Mouse (Mus musculus): ENCODE results near the gene Pi4k2b. TPM values are rescaled to one million over a fixed set of nuclear protein-coding genes. Genes with fewer than 3 reads are reported as not detected.
A peak's percentile ranks its signal among the peaks of the same experiment; 100 is the strongest.
"Not testable (repeated sequence)": the region's sequence is repeated elsewhere in the genome, so short reads cannot be mapped to it uniquely, and the experiment has no call there.

The Pi4k2b gene
- total RNA-seq, 4 experiments from 2014 or later = 1.5 to 2.2 (median 1.6) TPM

GRCm38 (mm10) chr5:52776466-52777354 lies 35.3 kb downstream of the Pi4k2b start:
- DNase-seq (ENCODE audit: low spot score) = not testable (repeated sequence)

DNA sequence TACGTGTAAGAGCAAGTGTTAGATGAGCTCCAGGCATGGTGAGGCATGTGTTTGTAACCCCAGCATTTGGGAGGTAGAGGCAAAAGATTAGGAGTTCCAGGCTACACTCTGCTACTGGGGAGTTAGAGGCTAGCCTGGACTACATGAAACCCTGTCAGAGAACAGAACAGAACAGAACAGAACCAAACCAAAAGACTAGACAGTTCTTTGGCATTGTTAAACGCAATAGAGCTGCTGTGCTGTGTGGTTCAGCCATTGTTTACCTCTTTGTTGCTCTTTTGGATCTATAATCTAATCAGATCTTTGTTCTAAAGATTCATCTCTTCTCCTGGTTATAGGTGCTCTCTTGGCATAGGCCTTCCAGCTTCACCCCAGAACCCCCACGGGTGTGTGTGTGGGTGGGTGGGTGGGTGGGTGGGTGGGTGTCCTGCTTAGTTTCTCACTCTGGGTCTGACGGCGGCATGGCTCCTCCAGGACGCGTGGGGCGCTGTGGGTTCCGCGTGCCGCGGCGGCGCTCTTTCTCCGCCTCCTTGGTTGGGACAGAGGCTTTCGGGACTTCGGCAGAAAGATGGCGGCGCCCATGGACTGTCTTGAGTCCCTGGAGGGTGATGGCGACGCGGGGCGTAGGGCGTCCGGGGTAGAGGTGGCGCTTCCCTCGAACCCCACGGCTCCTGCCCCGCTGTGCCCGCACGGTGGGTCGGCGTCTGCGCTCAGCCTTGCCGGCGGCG lies 41.3 kb downstream of the Pi4k2b start:
- peak; percentile 81 for DNase-seq (ENCODE audit: low spot score)

DNA sequence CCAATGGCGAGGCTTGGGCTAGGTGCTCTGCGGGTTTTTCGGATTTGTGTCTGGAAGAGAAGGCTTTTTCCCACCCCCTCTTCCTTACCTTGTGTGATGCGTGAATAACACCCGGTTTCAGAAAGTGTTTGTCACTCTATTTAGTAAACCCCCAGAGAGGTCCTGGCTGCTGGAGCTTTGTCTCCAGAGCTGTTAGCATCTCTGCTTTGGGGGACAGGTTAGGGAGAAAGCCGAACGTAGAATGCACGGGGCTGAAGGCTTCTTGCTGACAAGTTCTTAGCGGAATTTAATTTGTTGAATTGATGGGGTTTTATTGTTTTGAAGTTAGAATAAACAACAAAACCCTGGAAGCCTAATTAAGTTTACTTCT lies 41.9 kb downstream of the Pi4k2b start:
- DNase-seq (ENCODE audit: low spot score) = no peak

DNA sequence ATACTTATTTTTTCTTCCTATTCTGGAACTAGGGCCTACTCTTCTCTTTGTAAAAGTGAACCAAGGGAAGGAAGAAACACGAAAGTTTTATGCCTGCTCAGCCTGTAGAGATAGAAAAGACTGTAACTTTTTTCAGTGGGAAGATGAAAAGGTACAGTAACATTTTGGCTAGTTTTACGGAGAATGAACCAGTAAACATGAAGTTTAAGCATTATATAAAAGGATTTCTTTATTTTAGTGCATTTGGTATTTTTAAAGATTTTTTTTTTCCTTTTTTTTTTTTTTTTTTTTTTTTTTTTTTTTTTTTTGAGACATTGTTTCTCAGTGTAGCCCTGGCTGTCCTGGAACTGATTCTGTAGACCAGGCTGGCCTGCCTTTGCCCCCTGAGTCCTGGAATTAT lies 42.6 kb downstream of the Pi4k2b start:
- no peak for DNase-seq (ENCODE audit: low spot score)

DNA sequence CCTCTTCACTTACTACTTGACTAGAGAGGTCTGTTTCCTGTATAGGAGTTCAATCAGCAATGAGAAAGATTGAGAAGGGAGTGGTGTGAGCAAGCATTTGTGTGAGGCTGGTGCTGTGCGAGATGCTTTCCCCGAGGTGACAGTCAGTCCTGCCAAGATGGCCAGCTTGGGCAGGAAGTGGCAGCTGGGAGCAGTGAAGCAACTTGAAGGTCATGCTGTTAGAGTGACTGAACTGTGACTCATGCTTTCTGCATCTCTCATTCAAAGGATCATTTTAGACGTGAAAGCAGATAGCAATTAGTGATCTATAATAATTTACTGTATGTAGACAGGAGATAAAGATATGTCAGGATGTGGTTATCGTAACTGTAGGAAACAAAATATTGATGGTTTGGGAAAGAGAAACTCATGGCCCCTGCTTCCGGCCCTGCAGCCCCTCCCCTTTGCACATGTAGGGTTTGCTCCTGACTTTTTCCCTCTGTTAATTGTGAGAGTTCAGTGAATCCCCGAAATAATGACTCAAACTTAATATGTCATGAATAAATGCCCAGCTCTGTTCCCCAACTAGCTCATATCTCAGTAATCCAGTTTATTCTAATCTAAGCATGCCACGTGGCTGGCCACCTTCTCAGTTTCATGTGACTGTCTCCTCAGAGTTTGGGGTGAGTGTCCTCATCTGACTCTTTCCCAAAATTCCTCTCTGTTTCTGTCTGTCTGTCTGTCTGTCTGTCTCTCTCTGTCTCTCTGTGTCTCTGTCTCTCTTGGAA lies 45.4 kb downstream of the Pi4k2b start:
- DNase-seq (ENCODE audit: low spot score) = no peak

DNA sequence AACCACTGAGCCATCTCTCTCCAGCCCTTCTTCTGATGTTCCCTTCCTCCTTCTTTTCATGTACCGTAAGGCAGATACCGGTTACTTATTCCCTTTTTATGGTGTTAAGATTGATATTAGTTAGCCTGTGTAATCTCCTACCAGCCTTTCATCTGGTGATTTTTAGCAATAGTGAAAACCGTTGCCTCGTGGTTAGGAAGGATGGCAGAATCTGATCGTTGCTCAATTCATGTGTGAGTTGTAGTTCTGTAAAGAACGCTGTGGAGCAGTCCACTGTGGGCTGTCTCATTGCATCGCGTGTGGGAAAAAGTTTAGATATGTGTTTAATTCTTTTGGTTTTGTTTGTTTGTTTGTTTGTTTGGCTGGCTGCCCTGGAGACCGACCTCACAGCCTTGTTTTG lies 51.9 kb downstream of the Pi4k2b start:
- no peak for DNase-seq (ENCODE audit: low spot score)

DNA sequence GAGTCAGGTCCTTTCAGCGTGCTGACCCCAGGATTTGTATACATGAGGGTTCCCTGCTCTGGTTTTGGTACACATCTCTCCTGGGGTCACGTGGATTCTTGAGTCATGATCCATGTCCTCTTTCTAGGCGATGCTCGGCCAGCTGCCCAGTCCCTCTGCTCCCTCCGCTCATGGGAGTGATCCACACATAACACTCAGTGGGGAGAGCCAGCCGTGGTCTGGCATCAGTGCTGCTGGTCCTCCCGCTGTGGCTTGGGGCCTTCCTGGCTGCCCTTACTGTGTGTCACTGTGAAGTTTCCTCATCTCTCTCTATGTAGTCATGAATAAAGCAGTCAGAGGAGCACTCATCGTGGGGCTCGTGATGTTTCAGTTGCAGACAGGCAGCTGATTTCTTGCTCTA lies 52.7 kb downstream of the Pi4k2b start:
- DNase-seq (ENCODE audit: low spot score) = no peak

- no peak for DNase-seq (ENCODE audit: low spot score)
Observed at GRCm38 (mm10) chr5:52799274-52799985, 58.1 kb downstream of the Pi4k2b start.

DNA sequence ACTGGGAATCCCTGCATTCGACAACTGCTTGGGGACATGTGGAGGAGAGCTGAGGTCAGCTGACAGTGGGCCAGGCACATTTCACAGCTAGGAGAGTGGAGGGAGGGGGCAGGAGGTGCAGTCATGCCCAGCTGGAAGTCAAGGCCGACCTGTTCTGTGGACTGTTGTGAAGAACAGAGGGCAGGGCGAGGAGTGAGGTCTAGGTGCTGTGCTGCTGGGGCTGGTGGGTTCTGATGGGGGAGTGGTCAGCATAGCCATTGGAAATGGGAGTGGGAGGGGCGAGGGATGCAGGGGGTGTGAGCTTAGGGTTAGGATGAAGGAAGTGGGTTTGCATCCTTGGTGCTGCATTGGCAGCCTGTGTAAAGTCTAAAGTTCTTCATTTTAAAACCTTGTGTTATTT lies 64.4 kb downstream of the Pi4k2b start:
- DNase-seq (ENCODE audit: low spot score) = no peak

- no peak for DNase-seq (ENCODE audit: low spot score)
Observed at GRCm38 (mm10) chr5:52806349-52806748, 65.0 kb downstream of the Pi4k2b start.

DNA sequence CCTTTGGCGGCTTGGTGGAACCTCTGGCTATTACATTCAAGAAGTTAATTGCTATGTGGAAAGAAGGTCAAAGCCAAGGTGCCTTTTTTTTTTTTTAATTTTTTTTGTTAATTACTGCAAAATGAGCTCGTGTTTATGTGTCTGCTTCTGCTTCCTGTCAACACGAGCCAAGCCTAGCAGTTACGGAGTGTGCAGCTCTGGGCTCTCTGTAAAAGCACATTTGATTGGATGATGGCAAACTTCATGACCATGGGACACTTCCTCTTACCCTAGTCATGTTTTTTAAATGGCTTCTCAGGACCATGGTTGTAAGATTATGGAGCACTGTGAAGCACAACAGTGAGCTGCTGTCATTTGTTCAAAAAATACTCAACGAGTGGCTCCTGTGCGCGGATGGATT lies 65.7 kb downstream of the Pi4k2b start:
- no peak for DNase-seq (ENCODE audit: low spot score)

GRCm38 (mm10) chr5:52810446-52810845 lies 69.1 kb downstream of the Pi4k2b start:
- DNase-seq (ENCODE audit: low spot score) = no peak

GRCm38 (mm10) chr5:52811056-52811455 lies 69.7 kb downstream of the Pi4k2b start:
- DNase-seq (ENCODE audit: low spot score) = no peak

DNA sequence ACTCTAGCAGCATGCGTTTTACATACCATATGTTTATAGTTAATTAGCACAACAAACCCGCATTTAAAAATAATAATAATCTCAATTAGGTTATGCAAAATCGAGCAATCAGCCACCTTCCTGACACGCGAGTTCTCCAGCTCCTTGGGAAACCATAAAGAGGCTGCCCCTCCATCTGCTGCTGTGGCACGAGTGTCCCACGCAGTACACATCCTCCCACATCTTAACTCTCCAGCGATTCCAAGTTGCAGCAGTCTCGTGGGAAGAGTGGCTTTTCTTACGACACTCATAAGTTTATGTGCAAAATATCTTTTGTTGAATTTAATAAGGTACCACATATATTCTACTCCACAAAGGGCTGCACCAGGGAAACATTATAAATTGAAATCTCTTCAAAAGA lies 71.1 kb downstream of the Pi4k2b start:
- DNase-seq (ENCODE audit: low spot score) = no peak

- no peak for DNase-seq (ENCODE audit: low spot score)
Observed at GRCm38 (mm10) chr5:52813312-52813711, 71.9 kb downstream of the Pi4k2b start.

DNA sequence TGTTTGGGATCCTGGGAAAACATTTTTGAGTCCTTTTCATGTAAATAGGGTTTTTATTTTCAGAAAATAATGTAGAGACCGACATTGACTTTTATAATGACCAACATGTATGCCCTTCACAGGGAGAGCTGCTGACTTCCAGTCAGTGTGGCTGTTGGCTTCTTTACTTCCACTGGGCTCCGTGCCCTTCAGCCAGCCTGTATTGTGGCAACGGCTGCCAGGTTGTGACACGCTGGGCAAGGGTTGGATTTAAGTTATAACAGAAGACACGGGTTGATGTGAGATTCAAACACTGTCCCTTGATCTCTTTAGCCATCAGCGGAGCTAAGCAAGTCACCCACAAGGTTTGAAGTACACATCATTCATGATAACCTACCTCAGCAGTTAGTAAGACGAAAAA lies 77.3 kb downstream of the Pi4k2b start:
- no peak for DNase-seq (ENCODE audit: low spot score)

Other genes starting within 250 kb of the Pi4k2b start
- gene Lgi2, start 175.1 kb upstream of the Pi4k2b start, total RNA-seq (2022) = under 1 TPM; 0.47 to 0.97 (median 0.67) TPM
- 1 to 10 TPM; 4.7 to 9.0 (median 6.9) TPM for gene Sepsecs, start 71.9 kb upstream of the Pi4k2b start, total RNA-seq (2022)
- 1 to 10 TPM; 6.0 to 7.5 (median 7.1) TPM for gene Zcchc4, start 33.8 kb downstream of the Pi4k2b start, total RNA-seq (2022)
- gene Anapc4, start 92.4 kb downstream of the Pi4k2b start, total RNA-seq (2022) = 10 to 100 TPM; 28.5 to 40.0 (median 34.4) TPM